Mouse (Mus musculus) liver, embryonic 16.5 days (tissue): ENCODE measurements around the gene Vmn2r96. TPM values are rescaled to one million over a fixed set of nuclear protein-coding genes. Genes with fewer than 3 reads are reported as not detected.
"Not testable (repeated sequence)": the region's sequence is repeated elsewhere in the genome, so short reads cannot be mapped to it uniquely, and the experiment has no call there.

Source experiments
- ATAC-seq: fragments of 200-750 bp; cut with Nextera tagmentation; 2 replicates; pipeline ENCODE4 v1.8.0; 2017; ENCODE audit warnings: low read depth, mild to moderate bottlenecking, moderate number of reproducible peaks, moderate library complexity
- H3K27ac ChIP-seq: fragments of 300-500 bp; sonication (generic); 2 replicates; pipeline ENCODE4 v1.5.1; 2014; ENCODE audit warnings: mild to moderate bottlenecking, low read length
- H3K27me3 ChIP-seq: fragments of 300-500 bp; sonication (generic); 2 replicates; pipeline ENCODE4 v1.6.1; 2014; ENCODE audit warnings: low read depth, low read length, mixed read lengths; ENCODE audit not compliant: control insufficient read depth, insufficient read depth
- H3K36me3 ChIP-seq: fragments of 300-500 bp; sonication (generic); 2 replicates; pipeline ENCODE4 v1.6.1; 2014; ENCODE audit warnings: mild to moderate bottlenecking; ENCODE audit not compliant: control insufficient read depth, insufficient read depth
- H3K4me1 ChIP-seq: fragments of 300-500 bp; sonication (generic); 2 replicates; pipeline ENCODE4 v1.6.1; 2014; ENCODE audit warnings: low read depth, low read length, mixed read lengths; ENCODE audit not compliant: control insufficient read depth
- H3K4me2 ChIP-seq: fragments of 300-500 bp; sonication (generic); 2 replicates; pipeline ENCODE4 v1.6.1; 2014; ENCODE audit warnings: low read depth, low read length, mixed read lengths
- H3K4me3 ChIP-seq: fragments of 300-500 bp; sonication (generic); 2 replicates; pipeline ENCODE4 v1.5.1; 2014; ENCODE audit warnings: low read depth, mild to moderate bottlenecking, low read length
- H3K9ac ChIP-seq: fragments of 300-500 bp; sonication (generic); 2 replicates; pipeline ENCODE4 v1.6.1; 2014; ENCODE audit warnings: low read depth, low read length
- H3K9me3 ChIP-seq: fragments of 300-500 bp; sonication (generic); replicated peaks from 2 replicates; pipeline ENCODE4 v1.6.1; 2016; ENCODE audit warnings: low read length; ENCODE audit not compliant: control insufficient read depth
- WGBS: fragments of 180-500 bp; shearing (Covaris S2); extraction: QIAGEN DNeasy Blood & Tissue Kit; methylation state at CpG from one replicate; pipeline ENCODE4 v1.1.7; 2014; ENCODE audit not compliant: insufficient replicate concordance; 5-methylcytosine and 5-hydroxymethylcytosine counted together
- polyA plus RNA-seq: library from polyadenylated mRNA; unstranded; fragments of >200 nt; fragmentation: Nextera tagmentation; extraction: Ambion mirVana; gene quantifications from 2 replicates; pipeline ENCODE4 v1.2.1, GENCODE M21; 2015

Gene Vmn2r96
- polyA plus RNA-seq = not detected in 2 replicates

- not testable (repeated sequence) for H3K4me3 ChIP-seq, H3K36me3 ChIP-seq, H3K4me1 ChIP-seq, H3K27me3 ChIP-seq, H3K4me2 ChIP-seq, H3K27ac ChIP-seq, H3K9me3 ChIP-seq, H3K9ac ChIP-seq, ATAC-seq
- WGBS = 46% methylated on average over 1 of the region's 1 CpGs
Measured at GRCm38 (mm10) chr17:18572851-18573250, at the start of gene Vmn2r96. Vmn2r96 (plus strand) TSS chr17:18573151.

- Histone ChIP-seq H3K4me3 (no peak overlapping the region), H3K9ac (no peak overlapping the region), H3K27ac (no peak overlapping the region), H3K36me3 (no peaks in the 10 kb centered on the region), H3K27me3 (no peaks in the 10 kb centered on the region), H3K4me1 (no peaks in the 10 kb centered on the region), H3K9me3 (no peaks in the 10 kb centered on the region; the same call in 1 of the 2 replicates), H3K4me2 (no peak overlapping the region)
- no peak for ATAC-seq
Measured at GRCm38 (mm10) chr17:18523371-18523770, 49.6 kb upstream of the Vmn2r96 start.

GRCm38 (mm10) chr17:18523991-18524390 is 49.0 kb upstream of the Vmn2r96 start:
- no peaks in the 10 kb centered on the region for H3K27me3 ChIP-seq
- H3K9ac ChIP-seq = no peak overlapping the region
- no peak overlapping the region for H3K4me3 ChIP-seq
- H3K27ac ChIP-seq = no peak overlapping the region
- no peaks in the 10 kb centered on the region for H3K4me1 ChIP-seq
- no peak for ATAC-seq
- no peak overlapping the region for H3K4me2 ChIP-seq
- no peaks in the 10 kb centered on the region; the same call in 1 of the 2 replicates for H3K9me3 ChIP-seq
- no peaks in the 10 kb centered on the region for H3K36me3 ChIP-seq
- 58% methylated on average over 1 of the region's 1 CpGs for WGBS

- not testable (repeated sequence) for H3K4me1 ChIP-seq, H3K36me3 ChIP-seq, H3K27me3 ChIP-seq, H3K9ac ChIP-seq, H3K4me2 ChIP-seq, H3K27ac ChIP-seq, H3K4me3 ChIP-seq, H3K9me3 ChIP-seq, ATAC-seq
- 67% methylated on average over 31 of the region's 31 CpGs for WGBS
Measured at GRCm38 (mm10) chr17:18558212-18559158, 14.5 kb upstream of the Vmn2r96 start.

GRCm38 (mm10) chr17:18566186-18566585 is 6.8 kb upstream of the Vmn2r96 start:
- H3K4me2 ChIP-seq, H3K36me3 ChIP-seq, H3K27ac ChIP-seq, H3K4me3 ChIP-seq, H3K27me3 ChIP-seq, H3K9ac ChIP-seq, H3K9me3 ChIP-seq, ATAC-seq, H3K4me1 ChIP-seq: not testable (repeated sequence)
- 70% methylated on average over 17 of the region's 17 CpGs for WGBS

- not testable (repeated sequence) for H3K4me2 ChIP-seq, H3K27me3 ChIP-seq, H3K27ac ChIP-seq, H3K4me1 ChIP-seq, ATAC-seq, H3K4me3 ChIP-seq, H3K36me3 ChIP-seq, H3K9ac ChIP-seq, H3K9me3 ChIP-seq
- WGBS = 61% methylated on average over 6 of the region's 6 CpGs
Measured at GRCm38 (mm10) chr17:18615151-18615550, 42.2 kb downstream of the Vmn2r96 start.

- H3K4me2 ChIP-seq = no peak overlapping the region
- no peak for ATAC-seq
- H3K27ac ChIP-seq = no peak overlapping the region
- H3K36me3 ChIP-seq = no peaks in the 10 kb centered on the region
- no peak overlapping the region for H3K4me3 ChIP-seq
- no peak overlapping the region for H3K9ac ChIP-seq
- no peaks in the 10 kb centered on the region for H3K9me3 ChIP-seq
- H3K27me3 ChIP-seq = no peaks in the 10 kb centered on the region
- H3K4me1 ChIP-seq = no peaks in the 10 kb centered on the region
Measured at GRCm38 (mm10) chr17:18626532-18626931, 53.6 kb downstream of the Vmn2r96 start.

Other genes starting within 250 kb of the Vmn2r96 start
- not detected in 2 replicates for gene Vmn2r95, start 149.1 kb upstream of the Vmn2r96 start, polyA plus RNA-seq